Mouse (Mus musculus) MEL (cell line): ENCODE results near the gene Rsph10b. TPM values are rescaled to one million over a fixed set of nuclear protein-coding genes. Genes with fewer than 3 reads are reported as not detected.

Experiments used
- DNase-seq: peaks from one replicate; pipeline ENCODE4 v3.0.0; 2011; ENCODE audit warnings: low read depth, low spot score
- H3K27ac ChIP-seq: 2 replicates; pipeline ENCODE4 v1.5.1; 2012; ENCODE audit warnings: low read depth, mild to moderate bottlenecking, control low read depth, low read length, moderate library complexity; ENCODE audit not compliant: control insufficient read depth
- H3K27me3 ChIP-seq, 2 experiments: fragments of 150-350 bp in 1 of 2; sonication (generic) in 1 of 2; 2 replicates each; pipeline ENCODE4 v1.6.1; 2012; ENCODE audit warnings: low read length in 2 of 2, mild to moderate bottlenecking in 2 of 2, improper control_type of control experiment in 1 of 2, moderate library complexity in 1 of 2; ENCODE audit not compliant: insufficient read depth in 2 of 2, control insufficient read depth in 1 of 2
- H3K36me3 ChIP-seq, 2 experiments: 2 replicates each; pipeline ENCODE4 v1.6.1; 2012 to 2014; ENCODE audit warnings: low read length in 2 of 2, improper control_type of control experiment in 1 of 2, inconsistent platforms in 1 of 2, mild to moderate bottlenecking in 1 of 2; ENCODE audit not compliant: insufficient read depth in 2 of 2, control insufficient read depth in 1 of 2
- H3K4me1 ChIP-seq, 2 experiments: fragments of 150-350 bp in 1 of 2; sonication (generic) in 1 of 2; 2 replicates each; pipeline ENCODE4 v1.6.1; 2012; ENCODE audit warnings: low read length in 2 of 2, improper control_type of control experiment in 1 of 2, mild to moderate bottlenecking in 1 of 2; ENCODE audit not compliant: insufficient read depth in 2 of 2, control insufficient read depth in 1 of 2
- H3K4me3 ChIP-seq, 2 experiments: fragments of 150-350 bp in 1 of 2; sonication (generic) in 1 of 2; 2 replicates each; pipeline ENCODE4 v1.5.1; 2012; ENCODE audit warnings: low read depth in 2 of 2, low read length in 2 of 2, mild to moderate bottlenecking in 2 of 2, moderate library complexity in 2 of 2, control low read depth in 1 of 2, improper control_type of control experiment in 1 of 2; ENCODE audit not compliant: control insufficient read depth in 1 of 2, insufficient read depth in 1 of 2
- H3K79me2 ChIP-seq: 2 replicates; pipeline ENCODE4 v1.6.1; 2012; ENCODE audit warnings: mild to moderate bottlenecking, low read length, moderate library complexity; ENCODE audit not compliant: control insufficient read depth, poor library complexity, insufficient read depth
- H3K9ac ChIP-seq: 2 replicates; pipeline ENCODE4 v1.6.1; 2012; ENCODE audit warnings: low read depth, mild to moderate bottlenecking, control low read depth, low read length, moderate library complexity; ENCODE audit not compliant: control insufficient read depth, poor library complexity, severe bottlenecking
- H3K9me3 ChIP-seq: fragments of 150-350 bp; sonication (generic); replicated peaks from 2 replicates; pipeline ENCODE4 v1.6.1; 2012; ENCODE audit warnings: mild to moderate bottlenecking, low read length, improper control_type of control experiment, moderate library complexity; ENCODE audit not compliant: insufficient read depth
- BHLHE40 ChIP-seq: IDR thresholded peaks from 2 replicates; pipeline ENCODE4 v1.6.1; 2012; ENCODE audit warnings: low read depth, mild to moderate bottlenecking, inconsistent platforms, low read length, improper control_type of control experiment, borderline replicate concordance
- CHD1 ChIP-seq: IDR thresholded peaks from 2 replicates; pipeline ENCODE4 v1.6.1; 2012; ENCODE audit warnings: low read depth, mild to moderate bottlenecking, inconsistent platforms, low read length, improper control_type of control experiment
- CTCF ChIP-seq, 3 experiments: IDR thresholded peaks in 2 of 3; conservative IDR thresholded peaks in 1 of 3; 2 replicates each; pipeline ENCODE4 v1.5.1; 2011 to 2012; ENCODE audit warnings: low read length in 3 of 3, low read depth in 2 of 3, mild to moderate bottlenecking in 2 of 3, improper control_type of control experiment in 1 of 3, inconsistent platforms in 1 of 3, mixed read lengths in 1 of 3, moderate library complexity in 1 of 3; ENCODE audit not compliant: control insufficient read depth in 1 of 3, insufficient read depth in 1 of 3, poor library complexity in 1 of 3, severe bottlenecking in 1 of 3
- EP300 ChIP-seq, 2 experiments: IDR thresholded peaks; 2 replicates each; pipeline ENCODE4 v1.6.1; 2011; ENCODE audit warnings: improper control_type of control experiment in 2 of 2, low read length in 2 of 2, low read depth in 1 of 2, mild to moderate bottlenecking in 1 of 2
- ETS1 ChIP-seq: IDR thresholded peaks from 2 replicates; pipeline ENCODE4 v1.6.1; 2012; ENCODE audit warnings: low read depth, mild to moderate bottlenecking, inconsistent platforms, low read length, improper control_type of control experiment, moderate library complexity
- GABPA ChIP-seq: IDR thresholded peaks from 2 replicates; pipeline ENCODE4 v1.6.1; 2012; ENCODE audit warnings: low read depth, mild to moderate bottlenecking, inconsistent platforms, low read length, improper control_type of control experiment, moderate library complexity
- JUND ChIP-seq: IDR thresholded peaks from 2 replicates; pipeline ENCODE4 v1.6.1; 2011; ENCODE audit warnings: low read depth, mild to moderate bottlenecking, improper control_type of control experiment, low read length
- MAX ChIP-seq: IDR thresholded peaks from 2 replicates; pipeline ENCODE4 v1.6.1; 2011; ENCODE audit warnings: low read length, improper control_type of control experiment
- MYB ChIP-seq: IDR thresholded peaks from 2 replicates; pipeline ENCODE4 v1.6.1; 2011; ENCODE audit warnings: mild to moderate bottlenecking, low read depth, low read length, improper control_type of control experiment
- POLR2AphosphoS5 ChIP-seq: IDR thresholded peaks from 2 replicates; pipeline ENCODE4 v1.6.1; 2012; ENCODE audit warnings: low read depth, borderline replicate concordance, mild to moderate bottlenecking, inconsistent platforms, low read length, moderate library complexity, mixed read lengths
- RAD21 ChIP-seq: IDR thresholded peaks from 2 replicates; pipeline ENCODE4 v1.6.1; 2011; ENCODE audit warnings: mild to moderate bottlenecking, low read depth, low read length, improper control_type of control experiment
- RCOR1 ChIP-seq: IDR thresholded peaks from 2 replicates; pipeline ENCODE4 v1.6.1; 2012; ENCODE audit warnings: low read depth, mild to moderate bottlenecking, inconsistent platforms, low read length, improper control_type of control experiment
- SIN3A ChIP-seq: IDR thresholded peaks from 2 replicates; pipeline ENCODE4 v1.6.1; 2012; ENCODE audit warnings: low read length, improper control_type of control experiment, inconsistent platforms
- SMC3 ChIP-seq: IDR thresholded peaks from 2 replicates; pipeline ENCODE4 v1.6.1; 2011; ENCODE audit warnings: low read depth, low read length, improper control_type of control experiment
- TAL1 ChIP-seq: IDR thresholded peaks from 2 replicates; pipeline ENCODE4 v1.6.1; 2012; ENCODE audit warnings: mild to moderate bottlenecking, inconsistent platforms, low read length, moderate library complexity, mixed read lengths
- UBTF ChIP-seq: IDR thresholded peaks from 2 replicates; pipeline ENCODE4 v1.6.1; 2012; ENCODE audit warnings: low read depth, mild to moderate bottlenecking, inconsistent platforms, low read length, improper control_type of control experiment, moderate library complexity, borderline replicate concordance; ENCODE audit not compliant: insufficient read depth
- USF1 ChIP-seq: IDR thresholded peaks from 2 replicates; pipeline ENCODE4 v1.6.1; 2014; ENCODE audit warnings: low read depth, mild to moderate bottlenecking, inconsistent platforms, low read length, improper control_type of control experiment, moderate library complexity
- ZC3H11A ChIP-seq: IDR thresholded peaks from 2 replicates; pipeline ENCODE4 v1.6.1; 2012; ENCODE audit warnings: low read depth, mild to moderate bottlenecking, inconsistent platforms, low read length, improper control_type of control experiment
- ZMIZ1 ChIP-seq: IDR thresholded peaks from 2 replicates; pipeline ENCODE4 v1.6.1; 2012; ENCODE audit warnings: low read depth, mild to moderate bottlenecking, inconsistent platforms, low read length, improper control_type of control experiment, moderate library complexity
- polyA plus RNA-seq, 2 experiments: library from polyadenylated mRNA; stranded (reverse) in 1 of 2; unstranded in 1 of 2; fragments of >175 nt in 1 of 2; fragments of >200 nt in 1 of 2; gene quantifications; 2 replicates each; pipeline versions ENCODE4 v1.2.1 to v1.2.4; 2012; ENCODE audit warnings: low replicate concordance in 2 of 2, low read depth in 1 of 2; ENCODE audit not compliant: insufficient read length in 2 of 2, insufficient read depth in 1 of 2, missing spikeins in 1 of 2
- total RNA-seq: library from RNA; depleted of rRNA; stranded (reverse); fragments of 300-350 nt; gene quantifications from 2 replicates; pipeline ENCODE4 v1.2.3, GENCODE M21; 2012

Gene Rsph10b
- total and polyA plus RNA-seq, 3 experiments: 0.04 to 0.17 TPM; not detected in 1

DNA sequence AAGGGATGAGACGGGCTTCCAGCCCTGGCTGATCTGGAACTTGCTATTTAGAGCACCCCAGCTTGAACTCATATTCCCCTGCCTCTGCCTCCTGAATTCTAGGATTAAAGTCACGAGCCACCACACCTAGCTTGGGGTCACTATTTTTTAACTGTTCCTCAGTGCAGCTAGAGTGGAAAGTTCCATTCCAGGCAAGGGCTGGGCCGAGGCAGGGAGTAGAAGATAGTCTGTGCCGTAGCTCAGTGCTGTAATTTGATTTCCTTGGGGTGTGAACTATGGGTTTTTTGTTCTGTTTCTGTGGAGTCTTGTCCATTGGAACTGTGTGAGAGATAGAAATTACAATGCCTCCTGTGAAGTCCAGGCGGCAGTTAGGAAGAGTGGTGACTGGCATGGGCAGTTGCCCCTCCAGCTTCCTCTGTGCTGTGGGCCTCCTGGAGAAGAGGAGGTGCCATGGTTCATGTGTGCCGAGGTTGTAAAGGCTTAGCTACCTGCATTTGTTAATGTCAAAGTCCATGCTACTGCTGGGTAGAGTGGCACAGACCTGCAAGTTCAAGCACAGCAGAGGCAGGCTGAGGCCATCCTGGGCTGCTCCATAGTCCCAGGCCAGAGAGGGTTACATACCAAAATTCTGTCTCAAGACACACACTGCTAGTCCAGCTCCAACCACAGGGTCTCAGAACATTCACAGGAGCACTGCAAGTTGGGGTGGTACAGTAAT is 813 bp upstream of the Rsph10b start:
- peaks cover 0 to 3% of the 10 kb centered on the region in 2 experiments; a peak in 1 of 4 replicates for H3K36me3 ChIP-seq
- no peak for DNase-seq
- H3K9ac ChIP-seq: no peak overlapping the region
- H3K4me1 ChIP-seq: no peaks in the 10 kb centered on the region
- H3K79me2 ChIP-seq: no peaks in the 10 kb centered on the region
- H3K27ac ChIP-seq: no peak overlapping the region
- no peaks in the 10 kb centered on the region for H3K27me3 ChIP-seq
- H3K4me3 ChIP-seq: no peak overlapping the region
- no peak for TF ChIP-seq CHD1
- no peak for TF ChIP-seq TAL1
- TF ChIP-seq SIN3A: no peak
- no peak for TF ChIP-seq EP300 (IDR thresholded peaks at IDR 0.05; ENCODE audit: low read depth in 1 of 2, low read length in 2 of 2)
- no peak for TF ChIP-seq MAX
- no peak for TF ChIP-seq USF1
- no peak for TF ChIP-seq UBTF
- no peak for TF ChIP-seq ETS1
- TF ChIP-seq RCOR1: no peak
- TF ChIP-seq MYB: no peak
- no peak for TF ChIP-seq BHLHE40
- H3K9me3 ChIP-seq: no peaks in the 10 kb centered on the region

DNA sequence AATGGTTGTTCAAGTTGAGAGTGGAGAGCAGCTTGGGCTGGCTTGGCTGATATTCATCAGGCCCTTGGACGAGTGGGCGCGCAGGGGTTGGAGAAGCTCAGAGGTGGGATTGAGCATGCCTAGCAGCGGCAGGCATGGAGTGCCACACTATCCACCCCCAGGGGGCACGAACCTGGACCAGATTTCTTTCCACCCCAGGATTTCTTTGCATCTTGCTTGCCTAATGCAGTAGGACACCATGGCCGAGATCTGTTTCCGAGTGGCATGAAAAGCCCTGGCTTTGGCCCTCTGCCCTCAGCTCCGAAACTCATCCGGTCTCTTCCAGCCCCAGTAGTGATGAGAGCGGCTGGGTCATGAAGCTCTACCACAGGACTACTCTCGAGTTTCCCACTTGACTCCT is 579 bp downstream of the Rsph10b start:
- no peaks in the 10 kb centered on the region for H3K27me3 ChIP-seq
- TF ChIP-seq POLR2AphosphoS5 (no peak), EP300 (IDR thresholded peaks at IDR 0.05; ENCODE audit: low read depth in 1 of 2, low read length in 2 of 2) (no peak), JUND (no peak), BHLHE40 (no peak)
- H3K9me3 ChIP-seq: no peaks in the 10 kb centered on the region
- no peak overlapping the region for H3K4me3 ChIP-seq
- no peaks in the 10 kb centered on the region for H3K79me2 ChIP-seq
- peaks cover 0 to 2% of the 10 kb centered on the region in 2 experiments; a peak in 1 of 4 replicates for H3K36me3 ChIP-seq
- no peak for DNase-seq
- H3K9ac ChIP-seq: no peak overlapping the region
- H3K4me1 ChIP-seq: no peaks in the 10 kb centered on the region
- no peak overlapping the region for H3K27ac ChIP-seq

DNA sequence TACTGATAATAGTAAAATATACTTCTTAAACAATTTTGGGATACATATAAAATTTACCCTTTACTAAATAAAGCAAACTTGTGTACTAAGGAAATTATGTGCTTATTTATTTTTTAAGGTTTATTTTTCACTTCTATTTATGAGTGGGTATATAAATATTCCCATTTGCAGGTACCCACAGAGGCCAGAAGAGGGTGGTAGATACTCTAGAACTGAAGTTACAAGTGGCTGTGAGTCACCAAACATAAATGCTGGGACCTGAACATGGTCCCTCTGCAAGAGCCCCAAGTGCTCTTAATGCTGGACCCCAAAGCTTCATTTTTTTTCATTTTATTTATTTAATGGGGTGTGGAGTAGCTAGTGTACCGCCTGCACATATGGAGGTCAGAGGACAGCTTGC is 1.0 kb downstream of the Rsph10b start:
- Histone ChIP-seq H3K4me3 (no peak overlapping the region), H3K4me1 (no peaks in the 10 kb centered on the region), H3K27me3 (no peaks in the 10 kb centered on the region), H3K27ac (no peak overlapping the region), H3K36me3 (no peaks in the 10 kb centered on the region), H3K79me2 (no peaks in the 10 kb centered on the region), H3K9me3 (no peaks in the 10 kb centered on the region), H3K9ac (no peak overlapping the region)
- TF ChIP-seq ZMIZ1 (no peak), SMC3 (peak; percentile 59), CTCF (IDR thresholded peaks at IDR 0.05 in 2 of 3, conservative IDR thresholded peaks at IDR 0.05 in 1 of 3; ENCODE audit: control insufficient read depth in 1 of 3, insufficient read depth in 1 of 3, low read depth in 2 of 3, low read length in 3 of 3, poor library complexity in 1 of 3, severe bottlenecking in 1 of 3) (peak; percentile 10 to 64 (median 16); a peak in 4 of 6 replicates), ZC3H11A (peak; percentile 52), RAD21 (peak; percentile 67), GABPA (no peak)
- peak; percentile 55 for DNase-seq
